Mouse (Mus musculus) c-Kit-negative CD71-positive TER-119-positive erythroid progenitor cells, embryonic 14.5 days (primary cell): Measurements from ENCODE around the gene Cmc1.

Source experiments
- DNase-seq: peaks from one replicate; pipeline ENCODE4 v3.0.0-alpha.2; 2013; ENCODE audit warnings: low read depth, low spot score

Cmc1 gene

GRCm38 (mm10) chr9:118149407-118150402 is at the start of gene Cmc1:
Gene Cmc1 (minus strand): TSS chr9:118150177.
- peak; percentile 89 for DNase-seq

DNA sequence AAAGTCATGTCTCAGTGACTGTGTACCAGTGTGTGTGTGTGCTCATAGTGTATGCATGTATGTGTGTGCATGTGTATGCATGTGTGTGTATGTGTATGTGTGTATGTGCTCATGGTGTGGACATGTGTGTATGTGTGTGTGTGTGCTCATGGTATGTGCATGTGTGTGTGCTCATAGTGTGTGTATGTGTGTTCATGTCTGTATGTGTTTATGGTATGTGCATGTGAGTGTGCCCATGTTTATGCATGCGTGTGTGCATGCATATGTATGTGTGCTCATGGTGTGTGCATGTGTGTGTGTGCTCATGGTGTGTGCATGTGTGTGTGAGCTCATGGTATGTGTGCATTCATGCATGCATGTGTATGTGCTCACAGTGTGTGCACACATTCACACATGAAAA is 48.6 kb upstream of the Cmc1 start:
- no peak for DNase-seq

DNA sequence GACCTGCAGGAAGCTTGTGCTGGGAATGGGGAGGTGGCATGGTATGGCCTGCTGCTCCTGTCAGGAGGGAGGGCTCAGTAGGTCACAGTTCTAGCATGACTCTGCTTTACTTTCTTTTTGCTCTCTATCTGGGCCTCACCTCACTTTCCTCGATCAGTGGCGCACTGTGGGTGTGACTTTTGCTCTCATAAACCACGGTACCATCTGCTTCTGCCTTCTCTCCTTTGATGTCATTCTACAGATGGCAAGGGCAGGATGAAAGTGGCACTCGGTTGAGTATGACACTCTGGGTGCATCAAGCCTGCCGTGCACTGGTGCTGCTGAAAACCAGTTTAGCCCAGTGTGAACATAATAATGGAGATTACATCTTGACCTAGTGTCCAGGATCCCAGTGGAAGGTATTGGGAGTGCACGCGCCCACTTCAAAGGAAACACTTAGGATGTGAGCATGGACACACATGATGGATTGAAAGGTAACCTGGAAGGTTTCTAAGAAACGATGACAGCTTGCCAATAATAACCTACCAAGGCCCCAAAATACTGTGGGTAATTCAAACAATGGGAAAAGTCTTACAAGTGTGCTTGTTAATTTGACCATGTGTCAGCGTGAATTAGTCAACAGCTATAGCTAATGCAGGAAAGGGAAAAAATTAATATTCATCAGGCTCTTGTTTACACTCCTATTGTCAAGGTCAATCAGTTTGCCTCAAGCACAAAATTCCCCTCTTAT is 46.8 kb upstream of the Cmc1 start:
- no peak for DNase-seq

GRCm38 (mm10) chr9:118193263-118193662 is 43.3 kb upstream of the Cmc1 start:
- DNase-seq, result no peak

DNA sequence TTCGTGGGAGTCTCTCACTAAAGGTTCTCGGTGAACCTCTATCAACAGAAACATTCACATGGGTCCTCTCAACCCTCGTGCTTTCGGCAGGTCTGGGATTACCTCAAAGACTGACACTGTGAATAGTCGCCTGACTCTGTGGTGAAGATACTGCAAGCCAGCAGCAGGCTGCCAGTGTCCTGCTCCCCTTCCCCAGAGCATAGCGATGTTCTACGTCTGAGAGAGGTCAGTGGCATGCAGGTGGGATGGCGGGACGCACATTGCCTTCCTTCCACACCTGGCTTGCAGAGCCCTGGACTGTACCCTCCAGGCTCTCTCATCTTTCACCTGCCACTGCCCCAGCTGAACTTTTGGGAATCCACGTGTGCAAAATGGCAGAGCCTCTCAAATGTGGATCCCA is 41.3 kb upstream of the Cmc1 start:
- no peak for DNase-seq

DNA sequence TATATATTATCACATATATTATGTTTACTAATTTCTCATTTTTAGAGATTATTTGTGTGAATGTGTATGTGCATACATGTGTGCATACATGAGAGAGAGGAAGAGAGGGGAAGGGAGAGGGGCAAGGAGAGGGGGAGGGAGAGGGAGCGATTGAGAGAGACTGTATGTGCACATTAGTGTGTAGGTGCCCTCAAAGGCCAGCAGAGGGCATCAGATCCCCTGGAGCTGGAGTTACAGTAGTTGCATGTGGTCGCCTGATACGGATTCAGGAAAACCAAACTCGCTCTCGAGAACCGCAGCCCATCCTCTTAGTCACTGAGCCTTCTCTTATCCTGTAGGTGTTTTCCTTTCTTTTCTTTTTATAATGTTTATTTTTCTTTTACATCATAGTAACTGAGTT is 38.4 kb upstream of the Cmc1 start:
- no peak for DNase-seq

DNA sequence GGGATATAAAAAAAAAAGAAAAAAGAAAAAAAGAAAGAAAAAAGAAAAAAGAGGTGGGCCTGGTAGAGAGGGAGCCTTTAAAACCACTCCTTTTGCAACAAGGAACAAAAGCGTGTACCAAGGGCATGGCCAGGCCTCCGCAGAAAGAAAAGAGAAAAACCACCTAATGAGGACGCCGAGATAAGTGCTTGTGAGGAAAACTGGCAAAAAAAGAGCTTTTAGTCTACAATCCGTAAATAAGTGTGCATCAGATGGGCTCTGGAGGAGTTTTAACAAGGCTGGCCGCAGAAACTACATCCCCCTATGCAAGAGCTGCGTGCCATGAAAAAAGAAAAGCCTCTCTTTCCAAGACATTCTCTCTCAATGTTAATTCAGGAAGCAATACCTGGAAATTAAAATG is 37.4 kb upstream of the Cmc1 start:
- no peak for DNase-seq

DNA sequence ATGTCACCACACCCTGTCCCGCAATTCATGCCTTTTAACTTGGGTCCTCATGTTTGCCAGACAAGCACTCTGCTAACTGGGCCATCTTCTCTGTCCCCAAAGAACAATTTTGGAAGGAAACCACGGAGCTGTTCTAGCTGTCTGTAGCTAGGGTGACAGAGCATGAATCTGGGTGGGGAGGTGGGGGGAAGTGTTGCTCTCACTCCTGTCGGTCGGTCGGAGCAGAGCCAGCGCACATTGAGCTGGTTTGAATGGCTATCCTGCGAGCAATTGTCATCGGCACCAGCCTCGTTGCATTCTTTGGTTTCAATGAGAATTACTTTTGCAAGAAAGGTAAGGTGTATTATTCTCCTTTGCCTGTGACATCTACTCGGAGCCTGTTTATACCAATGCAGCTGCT is 36.8 kb upstream of the Cmc1 start:
- DNase-seq, result no peak

DNA sequence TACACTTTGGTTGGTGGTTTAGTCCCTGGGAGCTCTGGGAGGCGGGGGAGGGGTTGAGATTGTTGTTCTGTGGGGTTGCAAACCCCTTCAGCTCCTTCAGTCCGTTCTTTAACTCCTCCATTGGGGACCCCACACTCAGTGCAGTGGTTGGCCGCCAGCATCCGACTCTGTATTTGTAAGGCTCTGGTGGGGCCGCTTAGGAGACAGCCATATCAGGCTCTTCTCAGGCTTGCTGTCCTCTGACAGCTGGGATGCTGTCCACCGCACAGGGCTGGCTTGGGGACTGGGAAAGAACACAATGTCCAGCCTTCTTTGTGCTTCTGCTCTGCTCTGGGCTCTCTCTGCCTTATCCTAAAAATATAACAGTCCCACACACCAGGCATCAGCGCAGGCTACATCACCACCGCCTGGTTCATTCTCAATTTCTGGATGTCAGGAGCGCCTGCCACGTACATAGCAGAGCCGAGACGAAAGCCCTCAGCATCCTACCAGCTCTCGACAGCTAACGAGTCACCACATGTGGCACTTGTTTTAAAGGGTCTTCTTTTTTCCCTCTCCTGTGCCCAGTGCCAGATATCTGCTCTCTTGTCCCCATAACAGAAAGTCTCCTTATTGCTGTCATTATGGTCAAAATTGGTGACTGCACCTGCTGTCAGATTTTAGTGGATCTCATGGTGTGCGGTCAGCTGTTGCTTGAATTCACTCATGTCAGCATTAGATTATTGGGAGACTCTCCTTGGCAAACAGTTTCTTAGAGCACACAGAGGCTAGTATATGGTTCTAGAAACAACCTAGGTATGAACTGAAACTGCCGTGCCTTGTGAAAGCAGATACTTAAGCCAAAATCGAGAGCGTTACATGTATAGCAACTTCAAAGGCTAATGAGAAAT is 29.4 kb upstream of the Cmc1 start:
- DNase-seq, result no peak

- DNase-seq, result no peak
Measured at GRCm38 (mm10) chr9:118176687-118177086, 26.7 kb upstream of the Cmc1 start.

DNA sequence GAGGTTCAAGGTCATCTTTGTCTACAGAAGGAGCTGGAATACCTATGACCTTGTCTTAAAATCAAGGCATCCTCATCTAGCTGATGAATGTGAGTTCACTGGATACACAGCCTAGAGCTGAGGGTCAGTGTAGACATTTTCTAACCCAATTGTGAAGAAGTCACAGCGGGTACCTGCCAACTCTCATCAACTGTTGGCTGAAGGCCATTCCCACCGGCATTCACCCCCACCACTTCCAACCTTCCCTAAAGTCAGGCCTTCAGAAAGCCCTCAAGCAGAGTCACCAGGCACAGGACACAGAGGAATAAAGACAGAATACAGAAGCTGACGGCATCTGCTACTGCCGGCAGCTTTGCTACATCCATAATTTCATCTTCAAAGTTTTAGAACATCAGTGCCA is 25.4 kb upstream of the Cmc1 start:
- DNase-seq, result no peak

- DNase-seq, result no peak
Measured at GRCm38 (mm10) chr9:118173086-118173485, 23.1 kb upstream of the Cmc1 start.

GRCm38 (mm10) chr9:118168544-118168943 is 18.6 kb upstream of the Cmc1 start:
- DNase-seq, result no peak

GRCm38 (mm10) chr9:118167606-118168005 is 17.6 kb upstream of the Cmc1 start:
- no peak for DNase-seq

- DNase-seq, result no peak
Measured at GRCm38 (mm10) chr9:118161536-118161935, 11.6 kb upstream of the Cmc1 start.

- no peak for DNase-seq
Measured at GRCm38 (mm10) chr9:118159936-118160335, 10.0 kb upstream of the Cmc1 start.

- DNase-seq, result no peak
Measured at GRCm38 (mm10) chr9:118158201-118158600, 8.2 kb upstream of the Cmc1 start.

DNA sequence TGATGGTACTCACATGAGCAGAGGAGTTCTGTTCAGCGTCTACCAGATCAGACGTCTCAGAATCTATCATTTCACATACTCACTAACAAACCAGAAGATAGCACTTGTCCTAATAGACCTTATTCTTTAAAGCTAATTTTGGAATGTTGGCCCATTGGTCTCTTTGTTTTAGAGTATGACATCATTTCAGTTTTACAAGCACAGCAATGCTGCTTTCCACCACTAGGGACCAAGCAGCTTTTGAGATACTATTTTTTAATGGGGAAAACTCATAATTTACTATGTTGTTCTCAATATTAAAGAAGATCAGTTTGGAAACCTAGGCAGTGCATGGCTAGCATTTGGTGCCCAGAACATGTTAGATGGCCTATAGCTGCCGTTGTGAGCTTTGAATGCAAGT is 7.3 kb upstream of the Cmc1 start:
- DNase-seq, result no peak

- no peak for DNase-seq
Measured at GRCm38 (mm10) chr9:118154666-118155065, 4.7 kb upstream of the Cmc1 start.

DNA sequence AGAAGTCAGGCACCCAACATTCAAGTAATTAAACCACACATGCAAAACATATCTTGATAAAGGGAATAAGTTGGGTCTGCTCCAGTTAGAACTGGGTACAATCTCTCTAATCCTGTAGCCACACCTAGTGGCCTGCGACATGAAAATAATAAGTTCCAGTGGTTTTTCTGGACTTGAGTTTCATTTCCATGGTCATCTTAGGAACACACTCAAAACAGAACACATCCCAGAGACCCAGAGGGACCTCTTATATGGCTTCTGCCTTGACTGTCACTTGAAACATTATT is 1.2 kb upstream of the Cmc1 start:
- DNase-seq, result no peak

- no peak for DNase-seq
Measured at GRCm38 (mm10) chr9:118150429-118151220, 648 bp upstream of the Cmc1 start.
